27 mouse cellular contexts compared by ENCODE assay signal in genomic region chr10:68965271-68965670, GRCm38 (mm10).
"Had no signal": no experiment of that assay in that cellular context is flagged by ENCODE, and none has a peak within 500 bp of the region (broad histone marks: within the 10 kb centered on the region; RNA-seq: fewer than 3 reads in every experiment).

No protein-coding gene starts in this region.

- H3K9me3 ChIP-seq: heart, embryonic 10.5 days; hindbrain, embryonic 10.5 days; hindbrain, embryonic 13.5 days; intestine, embryonic 15.5 days; limb, embryonic 10.5 days; limb, embryonic 12.5 days had no signal

- H3K36me3 ChIP-seq: heart, embryonic 10.5 days; heart, embryonic 12.5 days; hindbrain, embryonic 10.5 days; hindbrain, embryonic 13.5 days; intestine, embryonic 15.5 days; limb, embryonic 10.5 days; limb, embryonic 12.5 days; liver, embryonic 13.5 days; liver, embryonic 15.5 days had no signal

- H3K4me3 ChIP-seq: gastrocnemius, adult 2 months; heart, embryonic 10.5 days; heart, embryonic 12.5 days; hindbrain, embryonic 10.5 days; hindbrain, embryonic 13.5 days; intestine, embryonic 15.5 days; layer of hippocampus, adult 2 months; left cerebral cortex, adult 2 months; limb, embryonic 10.5 days; limb, embryonic 12.5 days; liver, embryonic 13.5 days; liver, embryonic 15.5 days had no signal

- H3K27me3 ChIP-seq: heart, embryonic 12.5 days; hindbrain, embryonic 13.5 days; intestine, embryonic 15.5 days; limb, embryonic 12.5 days; liver, embryonic 13.5 days; liver, embryonic 15.5 days had no signal

- DNase-seq: gastrocnemius, adult 2 months; gastrocnemius, postnatal 10 days; gastrocnemius, postnatal 25 days; heart, postnatal 10 days; heart, postnatal 4 days; kidney, adult 18-20 months; kidney, adult 8-10 months; kidney, postnatal 10 days; kidney, postnatal 25 days; kidney, postnatal 4 days; liver; liver, embryonic 13.5 days; liver, postnatal 0 days had no signal

- ATAC-seq: hindbrain, embryonic 16.5 days; inflammation-experienced regulatory T-cells, adult 6 months; intestine, embryonic 15.5 days; intestine, postnatal 0 days; liver, postnatal 0 days had no signal

- H3K4me1 ChIP-seq: heart, embryonic 10.5 days; heart, embryonic 12.5 days; hindbrain, embryonic 10.5 days; intestine, embryonic 15.5 days; limb, embryonic 10.5 days; limb, embryonic 12.5 days; liver, embryonic 13.5 days; liver, embryonic 15.5 days had no signal

- H3K4me2 ChIP-seq: heart, embryonic 12.5 days; hindbrain, embryonic 13.5 days; intestine, embryonic 15.5 days; limb, embryonic 12.5 days; liver, embryonic 11.5 days; liver, embryonic 13.5 days; liver, embryonic 15.5 days had no signal

- H3K27ac ChIP-seq: gastrocnemius, adult 2 months; heart, embryonic 10.5 days; hindbrain, embryonic 10.5 days; hindbrain, embryonic 13.5 days; intestine, embryonic 15.5 days; layer of hippocampus, adult 2 months; left cerebral cortex, adult 2 months; limb, embryonic 10.5 days; limb, embryonic 12.5 days; liver, embryonic 13.5 days; liver, embryonic 15.5 days had no signal

- H3K9ac ChIP-seq: heart, embryonic 12.5 days; hindbrain, embryonic 13.5 days; intestine, embryonic 15.5 days; limb, embryonic 12.5 days; liver, embryonic 13.5 days; liver, embryonic 15.5 days; liver, postnatal 0 days had no signal
